Mouse (Mus musculus) E14TG2a.4 (cell line): ENCODE results near the gene Asic5.

ENCODE experiments used
- H3K27me3 ChIP-seq: 2 replicates; pipeline ENCODE4 v1.6.1; 2014; ENCODE audit warnings: low read length, control low read depth; ENCODE audit not compliant: insufficient read depth
- H3K36me3 ChIP-seq: 2 replicates; pipeline ENCODE4 v1.6.1; 2014; ENCODE audit warnings: low read length, control low read depth; ENCODE audit not compliant: insufficient read depth
- H3K4me1 ChIP-seq: replicated peaks from 2 replicates; pipeline ENCODE4 v1.6.1; 2014; ENCODE audit warnings: low read depth, low read length, control low read depth
- H3K4me3 ChIP-seq: replicated peaks from 2 replicates; pipeline ENCODE4 v1.5.1; 2014; ENCODE audit warnings: mild to moderate bottlenecking, low read length
- H3K9me3 ChIP-seq: 2 replicates; pipeline ENCODE4 v1.6.1; 2014; ENCODE audit warnings: low read length, control low read depth
- CTCF ChIP-seq: conservative IDR thresholded peaks from 2 replicates; pipeline ENCODE4 v1.5.1; 2014; ENCODE audit warnings: low read length
- NANOG ChIP-seq: IDR thresholded peaks from 2 replicates; pipeline ENCODE4 v1.6.1; 2014; ENCODE audit warnings: borderline replicate concordance, low read length, mixed read lengths
- POU5F1 ChIP-seq: IDR thresholded peaks from 2 replicates; pipeline ENCODE4 v1.6.1; 2014; ENCODE audit warnings: low read length, borderline replicate concordance

Gene Asic5

DNA sequence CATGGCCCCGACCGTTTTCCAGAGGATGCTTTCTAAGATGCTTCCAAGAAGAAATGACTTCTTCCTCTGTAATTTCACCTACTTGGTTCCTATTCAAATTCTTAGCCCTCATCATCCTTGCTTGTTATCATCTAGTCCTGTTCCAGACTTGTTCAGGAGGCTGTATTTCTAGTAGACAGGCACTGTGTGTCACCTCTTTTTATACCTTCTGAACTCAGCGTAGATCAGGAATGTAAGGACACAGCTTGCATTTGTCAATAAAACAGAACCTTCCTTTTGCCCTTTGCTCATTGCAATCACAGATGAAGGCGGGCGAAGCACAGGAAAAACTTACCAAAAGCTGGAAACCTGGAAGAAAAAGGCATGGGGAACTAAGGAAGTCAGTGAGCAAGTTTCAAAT, at the start of gene Asic5:
Asic5 (plus strand) TSS at position 301 of the 400 bp plus-strand sequence.
- no peaks in the 10 kb centered on the region for H3K9me3 ChIP-seq
- no peaks in the 10 kb centered on the region for H3K4me1 ChIP-seq
- no peak within 1 kb of the TSS for H3K4me3 ChIP-seq
- H3K36me3 ChIP-seq: no peaks in the 10 kb centered on the region
- H3K27me3 ChIP-seq: no peaks in the 10 kb centered on the region
- TF ChIP-seq CTCF (no peak), NANOG (no peak), POU5F1 (no peak)

DNA sequence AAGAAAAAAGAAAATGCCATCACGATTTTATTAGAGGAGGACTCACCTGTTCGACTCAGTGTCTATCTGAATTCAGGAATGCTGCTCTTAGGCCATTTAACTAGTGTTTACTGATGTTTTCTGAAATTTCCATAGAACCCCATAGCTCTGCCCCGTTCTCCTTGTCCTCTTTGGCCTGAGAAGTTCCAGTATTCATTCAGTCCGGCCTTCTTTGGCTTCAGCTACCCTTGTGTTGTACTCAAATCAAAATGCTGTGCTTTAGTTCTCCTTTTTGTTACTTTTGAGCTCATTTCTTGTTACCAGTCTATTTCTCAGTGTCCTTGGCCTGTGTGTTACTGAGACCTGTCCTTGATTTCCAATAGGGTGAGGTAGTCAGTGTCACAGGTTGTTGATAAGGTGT, 48.7 kb upstream of the Asic5 start:
- Histone ChIP-seq H3K36me3 (no peaks in the 10 kb centered on the region), H3K9me3 (no peaks in the 10 kb centered on the region), H3K27me3 (no peaks in the 10 kb centered on the region), H3K4me1 (peaks cover 4% of the 10 kb centered on the region; the same call in 1 of the 2 replicates), H3K4me3 (no peak overlapping the region)
- TF ChIP-seq CTCF (no peak), POU5F1 (no peak), NANOG (no peak)

DNA sequence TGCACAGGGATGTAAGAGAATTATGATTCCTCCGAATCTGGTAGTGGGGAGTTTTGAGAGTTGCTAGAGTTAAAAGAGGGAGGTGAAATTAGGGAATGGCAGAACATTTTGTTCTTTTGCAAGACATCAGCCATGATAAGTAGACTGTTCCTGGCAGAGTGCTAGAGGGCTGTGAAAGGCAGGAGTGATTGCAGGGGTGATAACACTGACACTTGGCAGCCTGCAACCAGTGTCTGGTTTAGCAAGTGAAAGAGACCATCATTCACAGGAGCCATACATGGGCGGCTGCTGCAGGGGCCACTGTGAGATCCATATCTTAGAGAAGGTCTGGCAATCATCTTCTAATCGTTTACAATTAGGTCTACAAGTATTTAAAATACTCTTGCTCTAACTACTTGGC, 43.2 kb upstream of the Asic5 start:
- Histone ChIP-seq H3K4me1 (no peaks in the 10 kb centered on the region), H3K36me3 (no peaks in the 10 kb centered on the region), H3K4me3 (no peak overlapping the region), H3K9me3 (no peaks in the 10 kb centered on the region), H3K27me3 (no peaks in the 10 kb centered on the region)
- TF ChIP-seq CTCF (no peak), NANOG (no peak), POU5F1 (no peak)

DNA sequence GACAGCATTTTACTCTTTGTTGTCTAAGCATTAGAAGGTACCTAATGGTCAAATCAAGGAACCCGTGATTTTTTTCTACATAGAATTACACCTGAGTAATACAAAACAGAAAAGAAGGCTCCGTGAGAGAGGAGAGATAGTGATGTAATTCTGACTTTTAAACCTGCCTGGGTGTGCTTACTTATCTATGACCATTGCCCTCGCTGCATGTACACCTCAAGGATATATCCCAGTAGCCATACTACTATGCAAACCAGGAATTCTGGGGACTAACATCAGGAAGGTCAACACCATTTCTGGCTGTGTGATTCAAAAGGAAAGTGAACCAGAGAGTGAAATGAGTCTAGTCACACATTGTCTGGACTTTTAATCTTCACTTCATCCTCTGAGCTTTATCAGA, 39.7 kb upstream of the Asic5 start:
- Histone ChIP-seq H3K36me3 (no peaks in the 10 kb centered on the region), H3K4me3 (no peak overlapping the region), H3K9me3 (no peaks in the 10 kb centered on the region), H3K27me3 (no peaks in the 10 kb centered on the region), H3K4me1 (no peaks in the 10 kb centered on the region)
- TF ChIP-seq CTCF: no peak
- TF ChIP-seq POU5F1: no peak
- TF ChIP-seq NANOG: no peak

DNA sequence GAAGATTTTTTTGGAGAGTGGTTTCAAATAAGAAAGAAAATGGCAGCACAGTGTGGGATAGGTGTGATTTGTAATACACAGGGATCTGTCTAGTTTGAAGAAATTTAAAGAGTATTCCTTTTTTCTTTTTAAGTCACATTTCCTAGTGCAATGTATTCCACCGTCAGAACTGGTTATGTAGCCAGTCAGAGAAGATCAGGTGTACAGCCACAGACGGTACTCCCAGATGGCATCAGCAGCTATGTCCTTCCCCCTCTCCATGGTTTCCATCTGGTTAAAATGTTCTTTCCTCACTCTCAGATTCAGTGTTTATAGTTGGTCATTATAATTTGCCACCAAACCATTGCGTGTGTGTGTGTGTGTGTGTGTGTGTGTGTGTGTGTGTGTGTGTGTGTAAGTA, 39.0 kb upstream of the Asic5 start:
- H3K27me3 ChIP-seq: no peaks in the 10 kb centered on the region
- no peak overlapping the region for H3K4me3 ChIP-seq
- TF ChIP-seq NANOG: no peak
- TF ChIP-seq POU5F1: no peak
- TF ChIP-seq CTCF: no peak
- no peaks in the 10 kb centered on the region for H3K36me3 ChIP-seq
- no peaks in the 10 kb centered on the region for H3K9me3 ChIP-seq
- H3K4me1 ChIP-seq: no peaks in the 10 kb centered on the region

DNA sequence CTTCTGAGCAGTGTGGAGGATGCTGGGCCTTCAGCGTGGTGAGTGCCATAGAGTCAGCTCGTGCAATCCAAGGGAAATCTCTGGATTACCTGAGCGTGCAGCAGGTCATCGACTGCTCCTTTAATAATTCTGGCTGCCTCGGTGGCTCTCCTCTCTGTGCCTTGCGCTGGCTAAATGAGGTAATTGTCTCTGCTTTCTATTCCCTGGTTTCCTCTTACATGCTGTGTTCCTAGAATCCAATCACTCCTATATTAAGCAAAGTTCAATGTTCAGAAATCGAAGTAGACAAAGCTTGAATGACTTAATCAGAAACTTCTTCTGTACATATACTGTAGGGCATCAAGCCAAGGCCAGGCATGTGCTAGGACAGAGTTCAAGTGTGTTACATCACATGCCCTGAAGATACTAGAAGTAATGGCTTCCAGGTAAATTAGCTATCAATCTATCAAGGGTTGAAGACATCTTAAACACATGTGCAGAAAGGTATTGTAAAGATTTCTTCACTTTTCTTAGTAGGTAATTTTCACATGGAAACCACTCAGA, 37.2 kb upstream of the Asic5 start:
- no peaks in the 10 kb centered on the region for H3K9me3 ChIP-seq
- no peaks in the 10 kb centered on the region for H3K4me1 ChIP-seq
- H3K27me3 ChIP-seq: no peaks in the 10 kb centered on the region
- no peak overlapping the region for H3K4me3 ChIP-seq
- H3K36me3 ChIP-seq: no peaks in the 10 kb centered on the region
- TF ChIP-seq CTCF (no peak), NANOG (no peak), POU5F1 (no peak)

DNA sequence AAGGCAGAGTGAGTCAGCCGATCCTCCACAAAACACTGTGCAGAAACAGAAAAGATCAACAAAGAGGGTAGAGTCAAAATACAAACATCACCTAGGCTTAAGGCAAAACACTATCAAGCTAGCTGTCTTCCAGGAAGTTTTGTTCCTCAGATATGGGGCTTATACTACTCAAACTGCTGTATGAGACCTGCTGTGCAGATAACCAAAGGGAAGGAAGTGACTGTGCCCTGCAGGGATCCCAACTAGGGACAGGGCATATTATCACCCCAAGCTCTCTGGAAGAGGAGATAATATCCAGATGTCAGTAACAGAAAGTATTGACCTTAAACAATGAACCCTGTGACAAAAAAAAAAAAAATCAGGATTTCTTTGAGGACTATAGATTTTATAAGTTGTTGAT, 33.0 kb upstream of the Asic5 start:
- Histone ChIP-seq H3K36me3 (no peaks in the 10 kb centered on the region), H3K4me3 (no peak overlapping the region), H3K9me3 (no peaks in the 10 kb centered on the region), H3K27me3 (no peaks in the 10 kb centered on the region), H3K4me1 (no peaks in the 10 kb centered on the region)
- TF ChIP-seq POU5F1 (no peak), NANOG (no peak), CTCF (no peak)

DNA sequence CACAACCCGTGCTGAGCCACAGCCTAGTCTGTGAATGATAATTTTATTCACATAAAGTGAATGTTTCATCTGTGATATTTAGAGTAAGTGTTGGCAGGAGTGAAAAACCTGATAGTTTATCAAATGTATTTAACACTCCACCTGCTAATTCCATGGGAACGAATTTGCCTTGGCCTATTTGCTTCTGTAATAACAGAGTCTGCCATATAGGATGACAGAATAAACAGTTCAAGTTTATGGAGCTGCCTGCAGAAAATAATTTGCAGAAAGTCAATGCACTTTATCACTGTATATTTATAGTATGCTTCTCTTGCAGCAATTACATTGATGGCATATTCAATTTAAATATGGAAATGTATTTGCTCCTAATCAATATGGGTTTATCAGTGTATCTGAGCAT, 30.3 kb upstream of the Asic5 start:
- Histone ChIP-seq H3K4me3 (no peak overlapping the region), H3K4me1 (no peaks in the 10 kb centered on the region), H3K9me3 (no peaks in the 10 kb centered on the region), H3K27me3 (no peaks in the 10 kb centered on the region), H3K36me3 (no peaks in the 10 kb centered on the region)
- TF ChIP-seq POU5F1 (no peak), CTCF (no peak), NANOG (no peak)

DNA sequence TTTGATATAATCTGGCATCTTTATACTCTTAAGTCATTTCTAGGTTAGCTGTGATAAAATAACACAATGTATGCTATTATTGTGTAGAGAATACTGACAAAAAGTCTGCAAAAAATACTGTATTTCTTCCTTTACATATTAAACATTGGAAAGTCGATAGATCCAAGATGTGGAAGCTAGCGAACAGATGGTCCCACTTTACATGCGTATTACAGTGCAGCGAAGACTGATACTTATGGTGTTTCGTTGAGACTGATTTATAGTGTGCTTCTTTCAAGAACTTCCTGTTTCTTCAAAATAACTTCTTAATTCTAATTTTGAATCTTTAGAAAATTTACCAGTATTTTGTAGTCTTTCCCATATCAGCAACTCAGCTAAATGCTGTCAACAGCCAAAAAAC, 24.6 kb upstream of the Asic5 start:
- Histone ChIP-seq H3K27me3 (no peaks in the 10 kb centered on the region), H3K36me3 (no peaks in the 10 kb centered on the region), H3K4me1 (no peaks in the 10 kb centered on the region), H3K4me3 (no peak overlapping the region), H3K9me3 (no peaks in the 10 kb centered on the region)
- TF ChIP-seq CTCF (no peak), POU5F1 (no peak), NANOG (no peak)
